Mouse (Mus musculus) embryo, embryonic 10.5 days (tissue): ENCODE data around the gene Rfng.
"Not testable (repeated sequence)": the region's sequence is repeated elsewhere in the genome, so short reads cannot be mapped to it uniquely, and the experiment has no call there.

Source experiments
- DNase-seq: peaks from one replicate; pipeline ENCODE4 v3.0.0-alpha.2; 2015; ENCODE audit warnings: low spot score

Rfng gene

DNA sequence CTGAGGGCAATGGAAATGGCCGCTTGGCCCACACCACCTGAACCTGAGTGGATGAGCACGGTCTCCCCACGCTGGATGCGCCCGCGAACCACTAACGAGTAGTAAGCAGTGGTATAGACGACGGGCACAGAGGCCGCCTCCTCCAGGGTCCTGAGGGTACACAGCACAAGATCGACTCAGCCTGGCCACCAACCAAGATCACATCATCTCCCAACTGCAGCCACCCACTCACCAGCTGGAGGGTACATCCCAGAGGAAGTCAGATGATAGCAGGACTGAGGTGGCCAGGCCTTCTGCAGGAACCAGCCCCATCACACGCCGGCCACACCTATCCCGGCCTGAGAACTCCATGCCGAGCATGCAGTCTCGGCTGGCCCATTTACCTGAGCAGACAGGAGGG is 28.1 kb upstream of the Rfng start:
- no peak for DNase-seq

DNA sequence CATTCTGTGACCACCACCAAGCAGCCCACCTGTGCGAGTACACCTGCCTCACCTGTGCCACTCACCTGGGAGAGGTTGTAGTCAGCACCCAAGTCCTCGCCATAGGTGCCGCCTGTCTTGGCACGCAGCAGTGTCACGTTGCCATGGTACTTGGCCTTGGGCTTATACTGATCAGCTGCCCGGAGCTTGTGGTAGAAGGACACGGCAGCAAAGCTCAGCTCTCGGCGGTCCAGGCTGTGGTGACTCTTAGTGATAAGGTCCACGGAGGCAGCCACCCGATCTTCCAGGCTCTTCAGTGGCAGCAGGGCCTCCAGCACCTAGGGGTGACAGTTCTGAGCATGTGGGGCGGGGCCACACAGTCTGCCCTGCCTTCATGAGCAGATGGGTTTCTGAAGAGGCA is 24.0 kb upstream of the Rfng start:
- no peak for DNase-seq

DNA sequence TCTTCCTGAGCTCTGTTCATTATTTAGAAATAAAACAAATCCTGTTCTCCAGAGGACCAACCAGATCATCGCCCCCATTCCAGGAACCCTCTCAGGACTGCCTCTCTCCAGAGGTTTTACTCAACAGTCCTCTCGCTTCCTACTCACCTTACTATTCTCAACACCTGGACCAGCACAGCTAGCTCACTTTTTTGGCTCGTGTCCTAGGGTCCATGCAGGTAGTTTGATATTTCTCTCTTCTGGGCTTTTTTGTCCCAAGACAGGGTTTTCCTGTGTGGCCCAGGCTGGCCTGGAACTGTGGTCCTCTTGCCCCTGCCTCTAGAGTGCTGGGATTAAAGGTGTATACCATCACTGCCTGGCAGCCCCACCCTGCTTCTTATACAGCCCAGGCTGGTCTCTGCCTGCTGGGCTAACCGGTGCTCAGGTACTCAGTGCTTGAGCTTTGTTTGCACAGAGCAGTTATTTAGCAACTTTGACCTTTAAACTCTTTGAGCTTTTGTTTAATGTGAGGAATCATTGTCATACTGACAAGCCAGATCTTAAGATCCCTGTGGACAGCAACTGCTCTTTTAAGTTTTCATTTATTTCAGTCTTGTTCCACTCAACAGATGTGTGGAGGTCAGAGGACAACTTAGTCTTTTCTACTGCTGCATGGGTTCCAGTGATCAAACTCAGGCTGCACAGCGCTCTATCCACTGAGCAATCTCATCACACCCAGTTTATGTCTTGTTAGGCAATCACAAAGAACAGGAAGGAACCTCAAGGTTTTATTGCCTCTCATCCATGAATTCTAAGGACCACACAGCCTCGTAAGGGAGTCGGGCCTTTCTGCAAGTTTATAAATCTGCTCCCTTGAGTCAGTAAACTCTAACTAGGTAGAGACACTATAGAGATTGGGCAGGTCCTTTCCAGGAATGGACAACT is 21.6 kb upstream of the Rfng start:
- DNase-seq: no peak

DNA sequence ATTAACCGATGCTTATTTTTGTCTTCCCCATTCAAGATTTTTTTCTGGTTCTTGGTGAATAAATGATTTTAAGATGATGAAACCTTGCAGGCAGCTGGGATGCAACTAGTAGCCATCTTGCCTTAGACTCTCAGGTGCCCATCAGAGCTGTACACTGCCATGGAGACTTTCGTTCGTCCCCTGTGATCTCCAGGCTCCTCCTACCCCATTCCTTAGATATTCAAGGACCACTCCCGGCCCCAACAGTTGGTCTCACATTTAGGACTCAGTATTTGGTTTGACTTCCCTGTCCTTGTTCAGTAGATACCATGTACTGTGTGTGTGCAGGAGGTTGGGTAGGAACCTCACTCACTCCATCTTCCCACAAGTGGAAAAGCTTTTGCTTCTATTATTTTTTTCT is 20.8 kb upstream of the Rfng start:
- DNase-seq: no peak

DNA sequence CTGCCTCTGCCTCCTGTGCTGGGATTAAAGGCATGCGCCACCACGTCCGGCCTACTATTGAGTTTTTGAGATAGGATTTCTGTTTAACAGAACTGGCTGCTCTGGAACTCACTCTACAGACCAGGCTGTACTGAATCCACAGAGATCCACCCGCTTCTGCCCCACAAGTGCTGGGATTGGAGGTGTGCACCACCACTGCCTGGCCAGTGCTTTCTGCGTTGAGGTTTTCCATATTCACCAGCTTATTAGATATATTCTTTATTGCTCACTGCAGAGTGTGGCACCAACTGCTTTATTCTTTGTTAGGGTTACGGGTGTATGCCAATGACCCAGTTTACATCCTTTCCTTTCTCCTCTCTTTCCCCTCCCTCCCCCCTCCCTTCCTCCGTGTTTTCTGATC is 20.3 kb upstream of the Rfng start:
- DNase-seq: no peak

DNA sequence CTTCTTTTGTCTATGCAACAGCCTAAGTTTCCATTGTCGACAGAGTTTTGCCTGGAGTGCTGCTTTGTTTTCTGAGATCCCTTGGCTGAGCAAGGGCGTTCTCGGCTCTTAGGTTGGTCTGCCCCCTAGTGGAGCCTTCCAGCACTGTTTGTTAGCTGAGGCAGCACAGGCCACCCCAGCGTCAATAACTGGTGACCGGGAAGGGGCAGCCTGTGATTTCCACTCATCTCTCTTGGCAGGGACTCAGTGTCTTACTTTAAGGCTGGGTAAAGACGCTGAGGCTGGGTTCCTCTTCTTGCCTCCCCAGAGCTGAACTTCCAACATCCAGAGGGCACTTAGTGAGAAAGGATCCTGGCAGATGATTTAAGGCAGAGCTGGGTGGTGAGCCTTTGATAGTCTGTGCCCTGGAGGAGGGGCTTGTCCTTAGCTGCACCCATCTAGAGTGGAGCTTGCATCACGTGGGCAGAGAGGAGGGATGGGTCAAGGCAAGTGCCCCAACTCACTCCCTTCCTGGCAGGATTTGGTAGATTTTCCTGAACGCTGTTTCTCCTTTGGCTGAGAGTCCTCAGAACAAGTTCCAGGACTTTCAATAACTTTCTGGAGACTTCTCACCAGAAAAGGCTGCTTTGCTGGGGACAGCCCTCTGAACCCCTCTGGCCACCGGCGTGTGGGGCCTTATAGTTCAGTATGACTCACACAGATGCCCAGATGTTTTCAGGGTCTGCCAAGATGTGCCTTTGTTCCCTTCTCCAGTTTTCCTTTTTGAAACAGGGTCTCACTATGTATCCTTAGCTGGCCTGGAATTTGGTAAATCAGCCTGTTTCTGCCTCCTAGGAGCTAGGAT is 16.3 kb upstream of the Rfng start:
- DNase-seq: peak; percentile 96

DNA sequence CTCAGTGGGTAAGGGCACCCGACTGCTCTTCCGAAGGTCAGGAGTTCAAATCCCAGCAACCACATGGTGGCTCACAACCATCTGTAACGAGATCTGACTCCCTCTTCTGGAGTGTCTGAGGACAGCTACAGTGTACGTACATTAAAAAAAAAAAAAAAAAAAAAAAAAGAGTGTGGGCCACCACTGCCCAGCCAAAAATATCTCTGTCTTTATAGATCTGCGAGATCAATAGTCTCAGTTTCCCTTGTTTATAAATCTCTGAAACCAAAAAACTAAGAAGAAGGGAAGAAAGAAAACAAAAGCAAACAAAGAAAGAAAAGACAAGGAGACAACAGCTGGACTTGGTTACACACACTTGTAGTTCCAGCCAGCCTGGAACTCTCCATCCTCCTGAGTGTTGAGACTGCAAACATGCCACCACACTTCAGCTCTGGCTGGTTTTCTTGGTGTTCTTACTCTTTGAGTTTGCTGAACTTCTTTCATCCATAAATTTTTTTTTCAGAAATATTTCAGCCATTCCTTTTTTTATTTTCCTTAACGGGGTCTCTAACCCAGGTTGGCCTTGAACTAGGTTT is 15.4 kb upstream of the Rfng start:
- DNase-seq: no peak

DNA sequence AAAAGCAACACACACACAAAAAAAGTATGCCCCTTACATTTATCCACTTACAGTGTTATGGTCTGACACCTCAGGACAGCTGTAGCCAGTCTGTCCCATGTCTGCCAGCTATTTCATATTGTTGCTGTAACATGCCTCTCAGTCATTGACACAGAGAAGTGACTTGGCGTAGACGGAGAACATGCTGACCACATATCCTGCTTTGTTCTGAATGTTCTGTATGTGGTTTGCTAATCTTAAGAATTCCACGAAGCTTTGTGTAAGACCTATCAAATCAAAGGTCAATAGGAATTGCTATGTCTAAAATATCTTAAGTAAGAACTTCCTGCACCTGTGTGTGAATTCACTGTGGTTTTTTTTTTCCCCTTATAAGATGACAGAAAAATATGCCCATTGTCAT is 14.2 kb upstream of the Rfng start:
- DNase-seq: no peak

DNA sequence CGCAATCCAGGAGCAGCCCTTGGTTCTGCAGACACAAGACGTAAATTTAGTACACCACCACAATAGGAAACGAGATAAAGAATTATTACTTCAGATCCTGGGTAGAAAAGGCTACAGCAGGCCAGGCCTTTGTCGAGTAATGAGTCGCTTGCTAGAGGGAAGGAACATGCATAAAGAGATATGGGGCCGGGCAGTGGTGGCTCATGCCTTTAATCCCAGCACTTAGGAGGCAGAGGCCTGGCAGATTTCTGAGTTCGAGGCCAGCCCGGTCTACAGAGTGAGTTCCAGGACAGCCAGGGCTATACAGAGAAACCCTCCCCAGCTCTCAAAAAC is 12.6 kb upstream of the Rfng start:
- DNase-seq: no peak

DNA sequence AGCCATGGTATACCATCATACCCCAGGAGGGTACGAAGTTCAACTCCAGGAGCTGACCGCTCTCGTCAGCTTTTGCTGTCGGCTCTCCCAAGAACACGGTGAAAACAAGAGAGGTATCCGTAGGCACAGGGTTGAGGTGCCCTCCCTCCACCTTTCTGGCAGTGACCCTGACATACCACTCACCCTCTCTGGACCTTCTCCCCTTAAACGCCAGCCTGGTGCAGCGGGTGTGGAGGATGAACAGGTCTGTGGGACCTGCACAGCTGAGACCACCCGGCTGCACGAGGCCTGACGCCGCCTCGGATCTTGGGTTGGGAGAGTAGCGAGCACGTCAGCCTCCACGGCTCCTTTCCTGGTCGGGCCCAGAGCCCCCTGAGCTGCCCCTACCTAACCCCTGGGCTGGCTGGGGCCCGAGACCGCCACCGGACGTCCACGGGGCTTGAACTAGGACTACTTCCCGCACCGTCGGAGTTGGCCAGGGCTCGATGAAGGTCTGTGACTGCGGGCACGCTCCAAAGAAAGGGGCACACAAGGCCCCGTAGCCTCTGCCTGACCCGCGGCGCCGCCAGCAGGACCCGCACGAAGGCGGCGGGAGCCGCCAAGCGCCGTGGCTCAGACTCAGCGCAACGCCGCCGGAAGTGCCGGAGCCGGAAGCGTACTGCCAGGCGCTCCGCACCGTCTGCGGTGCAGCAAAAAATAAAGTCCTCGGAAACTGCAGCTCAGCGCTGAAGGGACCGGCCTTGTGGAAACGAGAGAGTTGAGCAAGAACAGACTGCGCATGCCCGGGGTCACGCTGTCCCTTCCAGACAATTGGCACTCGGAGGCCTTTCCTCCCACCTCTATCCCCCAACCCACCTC is 12.0 kb upstream of the Rfng start, which contains the start of gene Dus1l:
Gene Dus1l (minus strand): TSS at position 648 of the 858 bp plus-strand sequence.
- peak; percentile 98 for DNase-seq

DNA sequence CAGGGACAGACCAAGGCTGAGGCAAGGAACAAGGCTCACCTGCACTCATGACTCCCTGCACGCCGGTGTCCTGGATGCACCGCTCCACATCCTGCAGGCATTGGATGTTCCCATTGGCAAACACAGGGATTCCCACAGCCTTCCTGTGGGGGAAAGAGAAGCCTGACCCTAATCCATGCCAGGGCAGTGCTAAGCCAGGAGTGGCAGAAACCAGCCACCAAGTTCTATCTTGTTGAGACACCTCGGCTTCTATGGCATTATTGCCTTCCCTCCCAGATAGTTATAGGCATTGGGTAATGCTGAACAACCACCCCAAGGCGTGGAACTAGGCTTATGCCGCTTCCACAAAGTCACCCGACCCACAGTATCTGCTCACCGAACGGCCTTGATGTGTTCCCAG is 8.6 kb upstream of the Rfng start:
- no peak for DNase-seq

DNA sequence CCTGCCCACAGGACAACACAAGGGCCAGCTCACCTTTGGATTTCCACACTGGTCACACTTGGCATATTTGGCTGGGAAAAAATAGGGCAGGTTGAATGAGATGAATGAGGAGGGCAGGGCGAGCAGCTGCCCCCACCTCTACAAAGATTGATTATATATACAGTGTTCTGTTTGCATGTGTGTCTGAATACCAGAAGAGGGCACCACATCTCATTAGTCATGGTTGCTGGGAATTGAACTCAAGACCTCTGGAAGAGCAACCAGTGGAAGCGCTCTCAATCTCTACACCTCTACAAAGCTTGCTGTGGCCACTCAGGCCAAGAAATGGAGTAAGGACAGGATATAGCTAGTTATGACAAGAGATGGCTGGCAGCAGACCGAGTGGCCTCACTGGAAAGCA is 5.8 kb upstream of the Rfng start:
- no peak for DNase-seq

DNA sequence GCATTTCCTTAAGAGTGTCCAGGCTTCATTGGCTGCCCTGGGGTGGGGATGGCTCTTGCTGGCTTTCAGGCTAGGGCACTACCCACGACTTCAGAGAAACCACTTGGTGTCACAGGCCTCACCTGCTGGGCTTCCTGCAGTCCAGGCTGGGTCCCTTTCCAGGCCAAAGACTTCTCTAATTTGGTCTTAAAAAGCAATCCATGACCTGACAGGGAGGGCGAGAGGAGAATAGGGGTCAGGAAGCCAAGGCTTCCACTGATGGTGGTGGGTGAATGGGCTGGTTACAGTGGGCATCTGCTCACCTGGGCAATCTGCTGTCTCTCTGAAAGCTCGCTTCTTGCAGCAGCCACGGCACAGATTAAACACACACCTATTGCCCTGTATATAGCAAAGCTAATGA is 5.3 kb upstream of the Rfng start:
- DNase-seq: no peak

DNA sequence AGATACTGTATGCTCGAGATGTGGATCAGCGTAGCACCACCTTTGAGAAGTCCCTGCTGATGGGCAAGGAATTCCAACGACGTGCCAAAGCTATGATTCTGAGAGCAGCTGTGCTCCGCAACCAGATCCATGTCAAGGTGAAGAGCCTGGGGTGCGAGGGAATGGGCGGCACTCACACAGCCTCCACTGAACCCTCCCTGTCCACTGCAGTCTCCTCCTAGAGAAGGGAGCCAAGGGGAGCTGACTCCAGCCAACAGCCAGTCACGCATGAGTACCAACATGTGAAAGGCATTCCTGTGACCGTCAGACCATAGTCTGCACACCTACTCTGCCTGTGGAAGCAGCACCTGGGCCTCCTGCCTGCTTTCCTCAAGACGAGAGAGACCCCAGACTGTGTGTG is 4.5 kb upstream of the Rfng start:
- not testable (repeated sequence) for DNase-seq

DNA sequence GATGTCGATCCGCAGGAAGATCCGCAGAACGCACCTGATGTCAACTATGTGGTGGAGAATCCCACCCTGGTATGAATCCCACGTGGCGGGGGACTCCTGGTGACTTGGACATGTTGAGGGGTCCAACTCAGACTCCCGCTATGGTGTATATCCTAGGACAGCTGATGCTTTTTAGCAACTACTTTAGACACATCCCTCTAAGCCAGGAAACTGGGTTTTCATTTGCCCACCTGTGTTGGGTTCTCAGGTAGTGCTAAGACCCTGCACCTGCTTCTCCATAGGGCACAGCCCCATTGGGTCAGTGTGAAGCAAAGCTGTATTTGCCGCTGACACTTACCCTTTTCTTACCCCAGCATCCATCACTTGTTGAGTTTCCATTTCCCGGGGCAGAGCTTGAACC is 1.1 kb upstream of the Rfng start:
- no peak for DNase-seq

DNA sequence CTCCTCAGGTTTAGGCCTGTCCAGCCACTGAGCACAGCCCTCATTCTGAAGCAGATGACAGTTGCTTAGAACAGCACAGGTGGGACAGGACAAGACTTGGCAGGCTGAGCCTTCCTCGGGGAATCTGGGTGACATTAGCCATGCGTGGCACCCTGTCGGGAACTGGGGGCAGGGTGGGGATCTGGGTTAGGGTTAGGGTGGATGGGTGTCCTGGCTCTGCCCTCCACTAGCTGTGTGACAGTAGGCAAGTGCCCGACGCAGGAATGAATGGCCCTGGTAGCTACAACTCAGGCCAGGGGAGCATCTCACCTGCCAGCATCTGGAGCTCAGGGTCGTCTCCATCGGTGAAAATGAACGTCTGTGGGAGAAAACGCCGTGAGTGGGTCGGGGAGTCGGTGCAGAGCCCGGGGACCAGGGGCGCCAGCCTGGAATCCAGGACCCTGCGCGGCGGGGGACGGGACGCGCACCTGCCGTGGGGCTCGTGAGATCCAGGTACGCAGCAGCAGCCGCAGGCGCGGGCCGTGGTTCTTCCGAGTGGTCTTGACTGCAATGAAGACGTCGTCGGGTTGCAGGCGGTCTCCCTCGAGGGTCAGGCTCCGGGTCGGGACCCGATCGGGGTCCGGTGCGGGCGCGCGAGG is 462 bp downstream of the Rfng start:
- DNase-seq: no peak

DNA sequence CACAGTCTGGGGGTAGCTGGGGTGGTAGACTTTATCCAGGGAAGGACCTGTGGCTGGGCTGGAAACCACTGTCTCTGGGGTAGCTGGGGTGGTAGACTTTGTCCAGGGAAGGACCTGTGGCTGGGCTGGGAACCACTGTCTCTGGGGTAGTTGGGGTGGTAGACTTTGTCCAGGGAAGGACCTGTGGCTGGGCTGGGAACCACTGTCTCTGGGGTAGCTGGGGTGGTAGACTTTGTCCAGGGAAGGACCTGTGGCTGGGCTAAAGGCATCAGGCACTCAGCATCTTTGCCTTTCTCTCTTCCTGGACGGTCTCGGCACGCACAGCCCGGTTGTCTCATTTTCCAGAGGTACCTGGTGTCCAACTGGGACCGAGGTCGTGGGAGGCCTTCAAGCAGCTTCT is 2.6 kb downstream of the Rfng start:
- not testable (repeated sequence) for DNase-seq

DNA sequence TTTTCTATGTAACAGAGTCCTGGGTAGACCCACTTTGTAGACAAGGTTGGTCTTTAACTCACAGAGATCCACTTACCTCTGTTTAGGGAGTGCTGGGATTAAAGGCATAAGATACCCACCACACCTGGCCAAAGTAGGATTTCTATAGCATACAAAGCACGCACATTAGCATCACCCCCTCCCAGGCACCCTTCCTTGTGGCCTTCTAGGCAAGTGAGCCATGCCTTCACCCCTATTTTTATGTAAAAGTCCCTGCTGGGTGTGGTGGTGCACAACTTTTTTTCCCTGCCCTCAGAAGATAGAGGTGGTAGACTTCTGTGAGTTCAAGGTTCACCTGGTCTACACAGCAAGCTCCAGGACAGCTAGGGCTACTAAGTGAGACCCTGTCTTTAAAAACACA is 4.1 kb downstream of the Rfng start:
- DNase-seq: no peak

DNA sequence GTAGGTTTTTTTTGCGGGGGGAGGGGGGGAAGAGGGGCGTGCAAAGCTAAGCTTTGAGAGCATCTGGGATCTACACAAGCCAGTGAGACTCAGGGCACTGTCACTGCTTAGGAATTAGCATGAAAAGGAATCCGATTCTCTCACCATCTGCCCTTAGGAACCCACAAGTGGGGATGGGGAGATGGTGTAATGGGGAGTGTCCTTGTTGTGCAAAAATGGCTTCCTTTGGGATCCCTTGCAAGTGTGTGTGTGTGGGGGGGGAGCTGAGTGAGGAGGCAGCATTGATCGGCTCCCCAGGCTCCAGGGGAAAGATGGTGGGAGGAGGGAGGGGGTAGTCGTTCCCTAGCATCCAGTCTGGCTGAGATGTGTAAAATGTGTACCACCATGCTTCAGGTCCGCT is 6.9 kb downstream of the Rfng start:
- DNase-seq: no peak

DNA sequence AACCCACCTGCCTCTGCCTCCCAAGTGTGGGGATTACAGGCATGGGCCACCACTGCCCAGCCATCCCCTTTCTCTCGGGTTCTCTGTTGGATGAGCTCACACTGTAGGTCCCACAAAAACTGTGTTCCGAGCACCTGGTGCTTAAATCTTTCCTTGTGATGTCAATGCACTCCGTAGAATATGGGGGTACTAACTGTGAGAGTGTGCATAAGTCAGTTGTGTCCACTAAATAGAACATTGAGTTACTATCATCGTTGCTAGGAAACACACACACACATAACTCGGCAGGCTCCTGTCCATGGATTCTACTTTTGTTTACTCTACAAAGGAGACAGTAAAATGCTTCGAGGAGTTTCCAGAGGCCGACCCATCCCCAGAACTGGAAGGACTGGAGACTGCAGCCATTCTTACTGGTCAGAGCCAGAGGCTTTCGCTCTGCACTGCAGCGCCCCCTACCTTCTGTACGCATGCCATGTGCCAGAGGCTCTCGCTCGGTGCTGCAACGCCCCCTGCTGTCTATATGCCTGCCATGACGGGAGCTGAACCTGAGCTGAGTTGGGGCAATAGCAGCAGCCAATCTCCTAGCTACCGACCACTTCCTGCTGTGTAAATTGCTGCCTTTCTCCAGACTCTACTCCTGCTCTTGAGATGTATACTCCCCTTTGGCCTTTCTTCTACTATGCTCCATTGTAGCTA is 8.1 kb downstream of the Rfng start:
- DNase-seq: peak; percentile 96
